Mouse (Mus musculus) spleen, postnatal 14 days (tissue): ENCODE results near the gene Ppme1.

Experiments used
- DNase-seq, 2 experiments: peaks; one replicate each; pipeline ENCODE4 v3.0.0; 2021 to 2022; ENCODE audit warnings: low spot score in 2 of 2

The Ppme1 gene

DNA sequence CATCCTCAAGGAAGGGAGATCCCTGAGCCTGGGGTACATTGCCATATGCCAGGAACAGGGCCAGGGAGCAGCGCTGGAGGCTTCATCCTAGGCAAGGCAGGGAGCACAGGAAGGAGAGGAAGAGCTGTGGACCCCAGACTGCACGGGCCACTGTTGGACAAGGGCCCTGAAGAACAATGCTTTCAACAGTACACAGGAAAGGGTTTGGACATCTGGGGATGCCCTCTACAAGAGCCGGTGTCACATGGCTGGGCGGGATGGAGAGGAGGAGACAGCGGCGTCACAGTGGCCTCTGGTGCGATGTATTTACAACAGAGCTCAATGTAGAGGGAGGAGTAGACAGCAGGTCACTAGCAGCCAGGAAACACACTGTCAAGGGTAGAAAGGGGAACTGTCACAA is 44.6 kb downstream of the Ppme1 start:
- DNase-seq: no peak

DNA sequence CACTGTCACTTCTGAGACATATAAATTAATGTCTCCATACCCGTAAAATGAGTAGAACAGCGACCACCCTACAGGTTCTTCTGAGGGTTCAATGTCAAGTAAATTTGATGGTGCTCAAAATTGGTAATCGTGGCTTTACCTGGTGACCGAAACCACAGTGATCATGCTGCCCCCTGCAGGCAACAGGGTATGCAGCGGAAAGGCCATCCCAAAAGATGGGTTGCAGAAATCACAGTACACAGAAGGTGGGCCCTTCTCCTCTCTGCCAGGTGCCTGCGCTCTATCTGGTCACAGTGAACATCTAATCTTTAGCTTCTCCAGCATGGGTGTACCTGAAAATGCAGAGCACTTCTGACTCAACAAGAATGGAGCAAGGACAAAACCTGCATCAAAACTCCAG is 46.6 kb downstream of the Ppme1 start:
- DNase-seq: peak in 1 of 2 experiments; percentile 18

DNA sequence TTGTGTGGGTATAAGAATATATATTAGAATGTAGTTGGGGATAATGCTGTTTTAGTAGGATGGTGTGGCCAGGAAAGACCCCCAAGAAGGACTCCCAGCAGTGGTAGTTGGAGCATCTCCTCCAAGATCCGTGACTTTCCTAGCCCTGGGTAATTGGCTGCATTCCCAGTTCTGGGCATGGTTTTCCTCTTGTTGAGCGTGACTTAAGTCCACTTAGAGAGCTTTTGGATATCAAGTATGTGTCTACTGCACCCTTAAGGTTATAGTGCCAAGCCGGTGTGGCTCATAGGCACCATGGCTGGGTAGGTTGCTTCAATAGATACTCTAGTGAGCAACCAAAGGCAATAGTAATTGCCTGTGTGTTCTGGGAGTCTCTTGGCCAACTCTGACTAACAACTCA is 48.4 kb downstream of the Ppme1 start:
- DNase-seq: no peak

DNA sequence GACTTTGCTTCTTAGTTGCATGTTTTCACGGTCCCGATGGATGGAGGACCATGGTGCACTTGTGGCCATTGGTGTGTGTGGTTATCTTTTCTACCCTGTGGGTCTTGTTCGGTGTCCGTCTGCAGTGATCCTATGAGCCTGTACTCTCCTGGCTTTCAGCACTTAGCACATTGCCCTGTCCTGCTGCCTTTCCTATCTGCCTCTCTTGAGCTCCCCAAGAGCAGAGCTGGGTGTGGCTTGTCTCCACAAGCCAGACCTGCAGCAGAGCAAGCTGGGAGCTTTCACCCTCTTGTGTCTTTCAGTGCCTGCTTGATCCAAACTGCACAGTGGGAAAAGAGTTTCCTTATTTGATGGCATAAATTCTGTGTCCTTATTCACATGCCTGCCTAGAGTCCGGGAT is 54.6 kb downstream of the Ppme1 start:
- no peak for DNase-seq

DNA sequence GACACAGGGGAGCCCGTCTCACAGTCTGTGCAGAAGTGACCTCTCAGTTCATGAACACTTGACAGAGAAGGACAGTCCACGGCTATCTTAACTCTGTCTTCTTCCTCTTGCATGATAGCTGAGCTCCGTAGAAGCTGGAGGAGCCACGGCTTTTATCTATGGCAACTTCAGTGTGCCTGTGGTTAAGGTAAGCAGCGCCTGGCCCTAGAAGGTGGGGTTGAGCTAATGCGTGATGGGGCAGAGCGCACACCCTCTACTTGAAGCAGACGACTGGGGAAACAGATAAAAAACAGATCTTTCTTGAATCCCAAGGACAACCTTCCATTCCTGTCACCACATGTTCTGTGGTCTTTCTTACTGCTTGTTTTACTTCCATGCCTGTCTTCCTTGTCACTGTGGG is 55.2 kb downstream of the Ppme1 start:
- DNase-seq: no peak

DNA sequence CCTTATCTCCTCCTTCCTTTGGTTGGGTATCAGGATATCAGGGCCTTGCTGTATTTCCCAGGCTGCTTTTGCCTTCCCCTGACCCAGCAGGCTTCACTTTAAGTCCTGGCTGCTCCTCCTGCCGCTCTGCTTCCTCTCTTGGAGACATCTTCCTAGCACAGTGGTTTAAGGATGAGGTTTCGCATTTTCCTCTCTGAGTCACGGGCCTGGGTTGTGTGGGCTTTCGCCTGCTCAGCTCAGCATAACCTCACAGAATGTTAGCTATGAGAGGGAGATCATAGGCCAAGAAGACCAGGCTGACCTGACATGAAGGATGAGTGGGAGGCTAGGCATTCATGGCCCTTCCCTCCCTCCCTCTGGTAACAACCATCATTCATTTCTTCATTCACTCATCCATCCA is 59.4 kb downstream of the Ppme1 start:
- DNase-seq: no peak

DNA sequence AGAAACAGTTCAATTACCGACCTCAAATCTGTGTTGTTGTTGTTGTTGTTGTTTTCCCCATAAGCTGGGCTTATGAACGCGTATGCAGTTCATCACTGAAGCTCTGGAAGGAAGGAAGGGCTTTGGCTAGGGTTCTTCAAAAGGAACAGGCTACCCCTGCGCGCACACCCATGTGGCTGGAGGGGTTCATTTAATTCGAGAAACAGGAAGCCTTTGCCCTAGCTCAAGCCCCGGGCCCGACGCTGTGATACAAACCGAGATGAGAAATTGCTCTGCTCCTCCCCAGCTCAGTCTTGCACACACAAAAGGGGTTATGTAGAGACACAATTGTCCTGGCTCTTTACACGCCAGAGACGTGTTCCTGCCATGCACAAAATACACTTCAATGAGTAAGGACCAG is 61.8 kb downstream of the Ppme1 start:
- DNase-seq: no peak

DNA sequence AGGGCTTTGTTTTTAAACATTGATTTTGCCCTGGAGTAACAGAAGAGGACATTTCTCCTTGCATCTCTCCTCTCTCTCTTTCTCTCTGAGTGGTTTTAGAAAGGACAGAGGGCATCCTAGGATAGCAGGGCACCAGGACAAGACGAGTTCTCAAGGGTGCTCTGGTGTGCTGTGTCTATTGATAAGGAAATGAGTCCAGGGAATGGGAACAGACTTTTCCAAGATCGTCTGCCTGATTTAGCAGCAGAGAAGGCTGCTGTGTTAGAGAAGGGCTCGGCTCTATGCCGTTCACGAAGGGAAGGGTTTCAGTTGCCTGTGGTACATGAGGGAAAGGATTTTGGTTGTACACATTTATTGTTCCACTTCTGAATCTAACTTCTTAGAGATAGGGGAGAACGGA is 62.4 kb downstream of the Ppme1 start:
- DNase-seq: no peak

DNA sequence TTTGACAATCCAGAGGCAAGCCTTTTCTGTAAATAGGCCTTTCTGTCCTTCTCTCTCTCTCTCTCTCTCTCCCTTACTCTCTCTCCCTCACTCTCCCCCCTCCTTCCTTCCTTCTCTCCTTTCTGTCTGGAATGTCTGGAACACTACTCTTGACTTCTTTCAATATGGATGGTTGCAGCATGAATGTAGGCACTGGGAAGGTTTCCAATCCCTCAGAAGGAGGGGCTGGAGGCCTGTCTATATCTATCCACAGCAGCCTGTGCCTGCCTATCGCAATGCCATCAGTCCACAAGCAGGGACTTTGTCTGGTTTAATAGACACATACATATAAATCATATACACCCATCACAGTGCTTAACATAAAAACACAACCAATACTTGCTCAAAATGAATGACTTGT is 62.9 kb downstream of the Ppme1 start:
- DNase-seq: no peak

DNA sequence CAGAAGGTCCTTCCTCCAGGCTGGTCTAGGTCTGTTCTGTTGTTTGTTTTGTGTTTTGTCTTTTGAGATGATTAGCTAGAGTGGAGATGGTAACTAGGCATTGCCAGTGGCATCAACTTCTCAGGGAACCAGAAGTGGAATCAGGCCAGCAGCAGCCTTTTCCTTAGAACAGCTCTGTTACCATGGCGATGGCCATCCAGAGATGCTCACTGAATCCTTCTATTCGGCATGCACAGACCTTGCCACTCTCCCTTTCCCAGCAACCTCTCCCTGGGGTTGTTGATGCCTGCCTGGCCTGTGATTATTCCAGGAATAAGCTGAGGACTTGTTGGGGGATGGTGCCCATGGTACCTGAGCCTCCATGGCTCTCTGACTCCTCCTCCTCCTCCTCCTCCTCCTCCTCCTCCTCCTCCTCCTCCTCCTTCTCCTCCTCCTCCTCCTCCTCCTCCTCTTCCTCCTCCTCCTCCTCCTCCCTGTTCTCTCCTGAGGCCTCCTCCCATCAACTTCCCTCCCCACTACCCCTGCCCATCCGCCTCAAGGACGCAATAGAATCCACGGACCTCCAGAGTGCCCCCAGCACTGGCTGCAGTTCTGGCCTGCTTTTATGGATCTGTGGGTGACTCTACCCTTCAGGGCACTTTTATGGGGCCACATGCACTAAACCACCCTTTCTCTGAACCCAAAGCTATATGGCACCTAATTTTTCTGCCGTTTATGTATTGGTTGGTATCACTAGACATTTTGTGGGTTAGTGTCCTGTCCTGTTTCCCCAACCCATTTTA is 64.0 kb downstream of the Ppme1 start:
- no peak for DNase-seq

DNA sequence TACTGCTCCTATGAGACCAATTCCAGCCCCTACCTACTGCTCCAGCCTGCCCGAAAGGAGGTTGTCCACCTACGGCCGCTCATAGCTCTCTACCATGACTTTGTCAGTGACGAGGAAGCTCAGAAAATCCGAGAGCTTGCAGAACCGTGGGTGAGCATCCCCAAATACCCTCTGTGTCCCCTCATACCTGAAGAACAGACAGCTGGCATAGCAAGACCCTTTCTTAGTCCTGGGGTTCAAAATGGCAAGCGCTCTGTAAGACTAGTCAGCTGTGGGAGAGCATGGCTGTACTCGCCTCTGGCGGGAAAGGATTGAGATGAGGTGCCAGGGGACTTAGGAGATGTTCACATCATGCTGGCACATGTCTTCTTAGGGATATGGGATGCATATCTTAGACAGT is 66.2 kb downstream of the Ppme1 start:
- DNase-seq: no peak

DNA sequence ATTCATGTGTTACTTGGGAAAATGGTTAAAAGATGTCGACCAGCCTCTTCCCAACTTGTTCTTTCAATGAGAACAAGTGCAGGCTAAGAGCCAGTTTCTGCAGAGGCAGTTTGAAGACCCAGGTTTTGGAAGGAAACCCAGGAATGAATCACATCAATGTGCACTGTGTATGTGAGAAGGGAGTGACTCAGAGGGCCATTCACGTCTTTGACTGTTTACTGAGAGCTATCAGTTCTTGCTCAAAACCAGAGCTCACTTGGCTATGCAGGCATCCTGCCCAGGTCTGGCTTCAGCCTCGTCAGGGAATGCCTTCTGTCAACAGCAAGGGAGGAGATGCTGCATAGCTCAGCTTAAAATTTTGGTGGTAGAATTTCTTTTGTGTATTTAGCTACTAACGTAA is 69.8 kb downstream of the Ppme1 start:
- no peak for DNase-seq

DNA sequence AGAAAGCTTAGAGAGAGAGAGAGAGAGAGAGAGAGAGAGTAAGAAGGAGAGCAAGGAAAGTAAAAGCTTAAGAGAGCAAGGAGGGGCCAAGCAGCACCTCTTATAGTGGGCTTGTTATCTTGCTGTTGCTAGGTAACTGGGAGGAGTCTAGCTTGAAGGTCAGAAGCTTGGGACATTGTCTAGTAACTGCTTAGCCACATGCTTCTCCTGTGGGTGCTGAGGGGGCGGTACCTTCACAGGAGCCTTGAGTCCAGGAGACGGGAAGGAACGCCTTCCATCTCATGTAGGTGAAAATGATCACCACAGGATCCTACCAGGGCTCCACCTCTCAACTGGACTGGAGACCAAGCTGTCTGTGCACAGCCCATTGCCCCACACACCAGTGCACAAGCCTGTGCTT is 70.7 kb downstream of the Ppme1 start:
- no peak for DNase-seq

DNA sequence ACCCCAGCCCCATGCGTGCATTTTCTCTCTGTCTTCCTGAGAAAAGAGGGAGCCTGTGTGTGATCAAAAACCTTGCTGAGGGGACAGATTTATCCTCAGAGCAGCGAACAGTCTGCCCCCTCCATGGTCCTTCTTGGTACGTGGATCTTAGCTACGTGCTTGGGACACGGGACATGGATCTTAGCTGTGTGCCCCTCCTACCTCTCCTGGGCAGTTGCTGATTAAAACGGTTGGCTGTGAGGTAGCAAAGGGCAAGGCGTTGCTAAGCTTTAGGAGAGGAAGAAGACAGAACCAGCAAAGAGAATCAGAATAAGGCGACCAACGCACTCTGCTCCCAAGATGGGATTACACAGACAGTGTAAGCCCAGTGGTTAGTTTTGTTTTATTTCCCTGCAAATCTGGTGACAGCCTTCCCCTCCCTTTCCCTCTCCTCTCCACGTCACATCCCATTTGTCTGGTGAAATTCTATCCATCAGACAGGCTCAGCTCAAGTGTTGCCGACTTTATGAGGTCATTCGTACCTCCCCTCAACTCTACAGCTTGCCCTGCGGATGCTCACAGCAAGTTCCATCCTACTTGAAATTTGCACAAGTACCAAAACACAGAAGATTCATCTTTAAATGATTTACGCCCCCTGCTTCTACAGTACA is 73.1 kb downstream of the Ppme1 start:
- DNase-seq: no peak

DNA sequence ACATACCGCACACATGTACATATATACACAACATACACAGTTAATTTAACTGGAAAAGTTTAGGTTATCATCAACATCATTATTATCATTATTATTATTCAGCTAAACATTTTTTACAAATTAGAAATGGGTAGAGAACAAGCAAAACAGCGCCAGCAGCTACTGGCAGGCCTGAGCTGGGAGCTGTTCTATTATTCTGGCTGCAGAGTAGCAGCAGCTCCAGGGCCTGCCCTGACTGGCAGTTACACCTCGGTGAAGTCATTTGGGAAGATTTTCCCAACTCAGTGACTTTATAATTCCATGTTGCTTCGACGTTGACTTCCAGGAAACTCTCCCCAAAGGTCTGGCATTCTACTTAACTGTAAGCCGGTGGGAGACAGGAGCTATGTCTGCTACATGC is 75.4 kb downstream of the Ppme1 start:
- no peak for DNase-seq

DNA sequence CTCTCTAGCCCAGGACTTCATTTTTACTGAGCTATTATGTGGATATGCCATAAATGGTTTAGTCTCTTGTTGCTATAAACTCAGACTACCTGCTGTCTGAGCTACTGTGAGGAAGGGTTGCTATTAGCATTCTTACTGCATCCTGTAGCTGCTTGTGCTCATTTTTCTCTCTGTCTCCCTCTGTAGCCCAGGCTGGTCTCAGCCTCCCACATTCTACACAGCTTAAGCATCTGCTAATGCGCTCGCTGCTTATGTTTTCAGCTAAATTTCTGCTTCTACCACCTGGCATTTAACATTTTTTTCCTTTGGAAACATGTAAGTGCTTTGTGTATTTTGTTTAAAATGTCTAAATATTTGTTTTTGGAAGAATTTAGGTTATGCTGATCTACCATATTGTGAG is 76.4 kb downstream of the Ppme1 start:
- DNase-seq: no peak

DNA sequence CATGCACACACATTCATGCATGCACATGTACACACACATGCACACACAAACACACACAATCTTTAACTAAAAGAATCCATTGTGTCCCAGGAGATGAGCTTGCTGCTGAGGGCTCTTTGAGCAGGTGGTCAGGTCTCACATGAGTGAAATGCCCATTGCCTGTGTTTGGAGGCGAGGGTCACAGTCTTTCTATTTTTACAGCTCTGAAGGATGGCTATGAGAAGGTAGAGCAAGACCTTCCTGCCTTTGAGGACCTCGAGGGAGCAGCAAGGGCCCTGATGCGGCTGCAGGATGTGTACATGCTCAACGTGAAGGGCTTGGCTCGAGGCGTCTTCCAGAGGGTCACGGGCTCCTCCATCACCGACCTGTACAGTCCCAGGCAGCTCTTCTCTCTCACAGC is 78.6 kb downstream of the Ppme1 start:
- no peak for DNase-seq

DNA sequence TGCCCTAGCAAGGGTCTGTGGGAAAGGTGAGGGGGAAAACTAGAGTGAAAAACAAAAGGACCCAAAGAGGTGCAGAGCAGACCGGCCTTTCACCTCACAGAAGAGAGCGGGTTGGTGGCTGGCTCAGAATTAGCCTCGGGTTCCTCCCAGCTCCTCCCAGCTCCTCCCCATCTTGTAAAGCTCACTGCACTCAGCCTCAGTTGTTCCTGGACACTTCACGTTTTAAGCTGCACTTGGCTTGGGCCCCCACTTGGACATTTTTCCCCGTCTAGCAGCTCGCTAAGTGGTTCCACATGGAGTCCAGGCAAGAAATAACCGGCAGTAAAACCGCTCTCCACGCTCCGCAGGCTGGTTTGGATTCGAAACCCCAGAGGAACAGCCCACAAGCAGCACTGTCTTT is 83.5 kb downstream of the Ppme1 start:
- no peak for DNase-seq

DNA sequence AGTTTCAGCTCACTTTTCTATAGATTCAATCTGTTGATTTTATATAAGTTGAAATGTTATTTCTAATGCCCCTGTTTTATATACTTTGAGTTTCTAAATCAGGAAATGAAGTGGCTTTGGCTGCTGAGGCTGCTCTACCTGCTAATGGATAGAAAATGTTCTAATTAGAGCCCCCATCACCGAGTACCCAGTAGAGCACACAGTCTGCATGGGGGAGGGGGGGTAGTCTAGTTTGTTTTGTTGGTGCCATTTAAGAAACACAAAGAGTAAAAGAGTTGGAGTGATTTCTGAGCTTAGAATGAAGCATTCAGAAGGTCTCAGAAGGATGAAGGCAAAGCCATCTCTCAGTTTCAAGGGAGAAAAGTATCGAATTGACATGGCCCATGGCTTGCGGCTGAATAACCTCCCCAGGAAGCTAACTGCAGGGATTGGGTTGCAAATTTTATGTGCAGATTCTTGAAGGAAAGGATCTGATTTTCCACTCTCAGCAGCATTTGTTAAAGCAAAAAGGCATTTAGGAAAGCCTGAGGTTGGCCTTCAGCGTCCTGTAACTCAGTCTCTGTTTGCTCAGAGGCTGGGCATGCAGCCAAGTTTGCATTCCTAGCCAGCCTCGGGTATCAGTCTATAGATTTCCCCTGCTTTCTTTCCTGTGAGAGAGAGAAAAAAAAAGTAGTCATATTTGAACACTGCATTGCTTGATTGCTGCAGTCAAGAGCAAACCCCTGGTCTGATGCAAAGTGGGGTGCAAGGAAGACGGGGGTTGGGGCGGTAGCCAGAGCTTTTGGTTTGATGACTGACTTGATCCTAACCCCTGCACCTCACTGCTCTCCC is 84.1 kb downstream of the Ppme1 start:
- DNase-seq: no peak

DNA sequence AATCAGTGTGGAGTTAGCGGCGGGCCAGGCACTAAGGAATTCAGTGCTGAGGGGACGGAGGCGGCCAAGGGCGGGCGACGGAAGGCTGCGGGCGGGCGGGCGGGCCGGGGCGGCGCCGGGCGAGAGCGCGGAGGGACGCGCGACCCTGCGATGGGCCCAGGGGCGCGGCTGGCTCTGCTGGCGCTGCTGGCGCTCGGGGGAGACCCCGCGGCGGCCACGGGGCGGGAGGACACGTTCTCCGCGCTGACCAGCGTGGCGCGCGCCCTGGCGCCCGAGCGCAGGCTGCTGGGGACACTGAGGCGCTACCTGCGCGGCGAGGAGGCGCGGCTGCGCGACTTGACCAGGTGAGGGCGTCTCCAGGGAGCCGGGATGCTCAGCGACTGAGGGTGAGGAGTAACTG is 86.7 kb downstream of the Ppme1 start, which contains the start of gene P4ha3:
TSS of gene P4ha3 (plus strand) at position 138 of the 400 bp plus-strand sequence.
- no peak for DNase-seq

DNA sequence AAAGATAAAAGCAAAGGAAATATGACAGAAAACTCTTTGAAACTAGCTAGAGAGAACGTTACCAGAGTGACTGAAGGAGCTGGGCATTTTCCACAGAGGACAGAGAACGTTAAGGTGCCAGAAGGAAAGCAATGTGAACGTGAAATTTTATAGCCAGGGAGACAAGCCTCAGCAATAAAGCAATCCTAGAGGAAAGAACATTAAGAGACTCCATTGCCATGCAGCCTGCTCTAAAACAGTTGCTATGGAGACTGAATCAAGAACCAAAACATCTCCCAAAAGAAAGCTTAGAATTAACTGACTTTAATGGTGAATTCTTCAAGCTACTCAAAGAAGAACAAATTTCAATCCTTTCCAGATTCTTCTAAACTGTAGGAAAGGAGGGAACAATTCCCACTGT is 88.8 kb downstream of the Ppme1 start:
- no peak for DNase-seq

DNA sequence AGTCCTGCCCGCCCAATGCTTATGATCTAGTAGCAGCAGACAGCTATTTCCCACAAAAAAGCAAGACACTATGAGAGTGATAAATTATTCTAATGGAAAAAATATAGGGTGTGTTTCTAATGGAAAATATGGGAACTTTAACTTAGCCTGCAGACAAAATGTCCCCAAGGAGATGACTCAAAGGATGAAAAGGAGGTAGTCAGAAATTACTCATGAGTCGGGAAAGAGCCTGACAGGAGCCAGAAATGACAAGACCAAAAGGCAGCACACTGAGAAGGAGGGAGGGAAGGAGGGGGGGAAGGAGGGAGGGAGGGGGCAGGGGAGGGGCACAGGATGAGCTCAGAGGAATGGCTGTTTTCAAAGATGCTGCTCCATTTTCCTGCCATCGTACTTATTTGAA is 90.5 kb downstream of the Ppme1 start:
- no peak for DNase-seq

DNA sequence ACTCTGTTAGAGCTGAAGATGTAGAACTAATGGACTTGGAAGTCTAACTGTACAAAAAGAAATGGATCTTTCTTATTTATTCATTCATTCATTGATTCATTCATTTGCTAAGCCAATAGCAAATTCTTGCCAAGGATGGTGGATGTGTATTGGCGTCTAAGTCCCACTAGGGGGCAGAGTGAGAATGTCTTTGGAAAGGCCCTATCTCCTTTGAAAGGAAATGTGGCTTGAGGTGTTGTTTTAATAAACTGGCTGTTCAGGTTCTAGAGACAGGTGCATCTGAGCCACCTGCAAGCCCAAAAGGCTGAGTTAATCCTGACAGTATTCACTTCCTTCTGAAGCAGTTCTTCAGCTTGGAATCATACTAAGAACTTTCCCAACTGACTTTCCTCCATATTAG is 92.3 kb downstream of the Ppme1 start:
- DNase-seq: peak in 1 of 2 experiments; percentile 12
